Mouse (Mus musculus): ENCODE results near the gene Hopx. TPM values are rescaled to one million over a fixed set of nuclear protein-coding genes. Genes with fewer than 3 reads are reported as not detected.

The Hopx gene
- total RNA-seq, 2 experiments from 2014 or later = 28.6 to 28.8 TPM

DNA sequence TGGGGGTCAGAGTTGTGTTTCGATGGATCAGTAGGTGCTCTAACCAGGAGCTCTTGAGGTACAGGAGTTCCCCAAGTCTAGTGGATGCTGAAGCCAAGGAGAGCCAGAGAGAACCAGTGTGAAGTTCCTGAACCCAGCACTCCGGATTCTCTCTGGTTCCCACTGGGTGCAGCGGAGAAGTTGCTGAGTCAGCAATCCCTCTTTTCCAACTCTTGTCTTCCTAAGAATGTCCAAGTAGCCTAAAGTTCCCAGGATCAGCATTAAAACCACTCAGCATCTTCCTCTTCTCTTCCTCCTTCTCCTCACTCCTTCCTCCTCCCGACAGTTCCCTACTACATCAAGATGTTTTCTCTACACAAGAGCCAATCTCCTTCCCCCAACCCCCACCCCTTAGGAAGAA, 30.5 kb downstream of the Hopx start:
- DNase-seq (ENCODE audit: low spot score in 2 of 2) = no peak

DNA sequence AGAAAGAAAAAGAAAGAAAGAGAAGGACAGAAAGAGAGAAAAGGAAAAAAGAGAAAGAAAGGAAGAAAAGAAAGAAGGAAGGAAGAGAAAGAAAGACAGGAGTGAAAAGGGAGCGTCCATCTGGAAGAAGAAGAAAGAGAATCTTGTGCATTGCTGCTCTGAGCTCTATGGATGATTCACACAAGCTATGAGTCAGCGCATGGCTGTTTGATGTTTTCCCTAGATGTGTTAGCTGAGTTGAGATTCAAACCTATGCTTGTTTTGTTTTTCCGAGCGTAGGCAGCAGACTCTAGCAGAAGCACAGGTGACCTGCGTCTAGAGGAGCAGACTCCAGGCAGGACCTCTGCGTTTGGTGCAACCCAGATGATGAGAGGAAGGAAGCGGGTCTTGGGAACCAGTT, 32.2 kb downstream of the Hopx start:
- DNase-seq (ENCODE audit: low spot score in 2 of 2) = no peak
- intact Hi-C loops (cut with DNase I) = no loop called here

More for the DNA sequence above, 30.5 kb downstream of the Hopx start:
- intact Hi-C loops (cut with DNase I) = no loop called here

DNA sequence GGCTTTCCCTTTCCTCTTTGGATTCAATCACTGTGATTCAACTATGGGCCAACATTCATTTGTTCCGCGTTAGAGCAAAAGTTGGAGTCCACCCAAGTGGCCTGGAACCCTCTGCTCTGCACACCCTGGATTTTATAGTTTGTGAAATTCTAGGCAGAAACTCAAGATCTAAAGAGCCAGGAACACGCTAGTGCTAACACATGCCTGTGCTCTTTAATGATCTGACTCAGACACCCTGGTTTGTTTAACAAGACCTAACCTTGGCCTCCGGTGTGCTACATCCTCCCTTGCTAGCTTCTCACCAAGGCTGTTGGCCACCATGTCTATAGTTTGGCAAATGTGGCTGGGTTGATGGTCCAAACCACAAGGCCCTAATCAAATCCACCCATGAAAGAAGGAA, 34.2 kb downstream of the Hopx start:
- intact Hi-C loops (cut with DNase I) = no loop called here
- DNase-seq (ENCODE audit: low spot score in 2 of 2) = no peak

DNA sequence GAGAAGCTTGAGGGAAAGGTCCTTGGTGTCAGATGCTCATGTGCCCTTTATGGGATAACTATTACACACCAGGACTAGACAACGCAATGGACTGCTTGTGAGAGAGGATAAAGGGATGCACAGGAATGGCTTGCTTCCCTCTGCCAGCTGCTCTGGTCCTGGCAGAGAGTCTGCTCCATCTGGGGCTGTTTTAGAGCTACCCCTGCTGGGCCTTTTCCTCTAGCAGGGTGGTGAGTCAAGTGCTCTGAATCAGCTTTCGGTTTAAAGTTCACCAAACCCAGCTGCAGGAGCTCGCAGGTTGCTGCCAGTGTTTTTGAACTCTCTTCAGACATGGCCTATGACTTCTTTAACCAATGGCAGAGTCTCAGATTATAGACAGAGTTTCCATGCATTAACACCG, 39.0 kb downstream of the Hopx start:
- intact Hi-C loops (cut with DNase I) = no loop called here
- no peak for DNase-seq (ENCODE audit: low spot score in 2 of 2)

DNA sequence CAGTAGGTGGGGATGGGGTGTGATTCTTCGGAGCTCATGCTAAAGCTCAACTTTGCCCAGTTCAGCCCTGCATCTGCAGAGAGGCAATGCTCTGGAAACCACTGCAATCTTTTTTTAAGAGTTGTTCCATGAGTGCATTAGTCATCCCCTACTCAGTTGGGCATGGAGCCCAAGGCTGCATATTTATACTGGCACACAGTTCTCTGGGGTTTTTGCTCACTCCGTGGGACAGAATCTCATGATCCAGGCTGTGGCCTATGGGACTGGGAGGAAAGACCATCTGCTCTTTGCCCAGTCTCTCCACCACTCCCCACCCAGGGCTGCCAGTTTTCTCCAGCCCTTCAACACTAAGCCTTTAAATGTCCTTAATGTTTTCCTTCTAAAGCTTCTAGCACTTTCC, 40.0 kb downstream of the Hopx start:
- DNase-seq (ENCODE audit: low spot score in 2 of 2) = peak; percentile 61 to 67
- intact Hi-C loops (cut with DNase I) = loop anchor here (5.0 kb wide), 1 partner anchor 97 kb away; no protein-coding TSS in a partner anchor

DNA sequence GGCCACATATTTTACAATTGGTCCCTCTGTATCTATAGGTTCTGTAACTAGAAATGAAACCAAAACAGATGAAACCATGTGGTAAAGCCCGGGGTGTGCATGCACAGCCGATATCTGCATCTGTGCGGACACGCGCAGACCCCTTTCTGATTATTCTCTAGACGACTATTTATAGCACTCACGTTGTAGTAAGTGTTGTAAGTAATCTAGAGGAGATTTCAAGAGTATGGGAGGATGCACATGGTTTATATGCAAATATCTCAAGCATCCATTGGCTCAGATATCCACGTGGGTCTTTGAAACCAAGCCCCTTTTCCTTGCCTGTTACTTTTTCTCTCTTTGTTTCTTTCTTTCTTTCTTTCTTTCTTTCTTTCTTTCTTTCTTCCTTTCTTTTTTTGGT, 41.1 kb downstream of the Hopx start:
- DNase-seq (ENCODE audit: low spot score in 2 of 2) = no peak
- intact Hi-C loops (cut with DNase I) = loop anchor here (5.0 kb wide), 1 partner anchor 99 kb away; no protein-coding TSS in a partner anchor

DNA sequence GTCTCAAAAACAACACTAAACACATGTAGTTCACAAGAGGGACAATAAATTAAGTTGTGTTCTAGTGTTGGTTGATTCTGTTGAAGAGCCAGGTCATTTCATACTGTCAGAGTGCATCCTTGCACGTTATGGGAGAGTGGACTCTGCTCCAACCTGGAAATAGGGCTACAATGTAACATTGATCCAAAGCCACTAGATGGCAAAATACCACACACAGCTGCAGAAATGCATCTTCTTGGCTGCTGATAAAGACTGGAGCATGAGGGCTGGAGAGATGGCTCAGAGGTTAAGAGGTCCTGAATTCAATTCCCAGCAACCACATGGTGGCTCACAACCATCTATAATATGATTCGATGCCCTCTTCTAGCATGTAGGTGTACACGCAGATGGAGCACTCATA, 43.3 kb downstream of the Hopx start:
- no peak for DNase-seq (ENCODE audit: low spot score in 2 of 2)
- intact Hi-C loops (cut with DNase I) = loop anchor here (5.0 kb wide), 1 partner anchor 101 kb away; no protein-coding TSS in a partner anchor

DNA sequence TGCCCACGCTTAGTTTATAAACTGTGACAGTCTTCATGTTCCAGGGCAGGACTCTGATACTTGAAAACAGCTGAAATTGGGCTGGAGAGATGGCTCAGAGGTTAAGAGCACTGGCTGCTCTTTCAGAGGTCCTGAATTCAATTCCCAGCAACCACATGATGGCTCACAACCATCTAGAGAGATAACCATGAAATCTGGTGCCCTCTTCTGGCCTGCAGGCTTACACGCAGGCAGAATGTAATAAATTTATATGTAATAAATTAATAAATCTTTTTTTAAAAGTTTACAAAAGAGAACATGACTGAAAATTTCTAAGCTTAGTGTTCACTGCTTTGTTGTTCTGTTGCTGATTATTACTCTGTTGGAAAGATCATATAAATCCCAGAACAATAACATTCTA, 43.9 kb downstream of the Hopx start:
- intact Hi-C loops (cut with DNase I) = loop anchor here (5.0 kb wide), 1 partner anchor 101 kb away; no protein-coding TSS in a partner anchor

DNA sequence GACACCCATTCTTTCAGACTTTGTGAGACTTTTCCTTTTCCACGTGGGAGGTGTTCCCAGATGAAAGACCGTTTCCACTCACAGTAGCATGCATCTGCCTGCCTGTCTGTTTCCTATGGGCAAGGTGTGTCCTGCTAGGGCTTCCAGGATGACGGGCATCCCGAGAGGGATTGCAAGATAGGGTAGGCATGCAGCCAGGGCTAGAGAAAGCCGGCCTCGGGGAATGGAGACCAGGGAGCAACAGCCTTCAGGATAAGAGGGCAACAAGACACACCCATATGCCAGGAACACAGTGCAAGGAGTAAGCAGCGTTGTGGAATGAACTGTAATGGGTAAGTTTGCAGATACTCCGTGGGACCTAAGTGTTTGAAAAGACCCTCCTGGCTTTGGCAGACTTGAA, 47.6 kb downstream of the Hopx start:
- DNase-seq (ENCODE audit: low spot score in 2 of 2) = no peak
- intact Hi-C loops (cut with DNase I) = no loop called here

More for the DNA sequence above, 43.9 kb downstream of the Hopx start:
- DNase-seq (ENCODE audit: low spot score in 2 of 2) = no peak

DNA sequence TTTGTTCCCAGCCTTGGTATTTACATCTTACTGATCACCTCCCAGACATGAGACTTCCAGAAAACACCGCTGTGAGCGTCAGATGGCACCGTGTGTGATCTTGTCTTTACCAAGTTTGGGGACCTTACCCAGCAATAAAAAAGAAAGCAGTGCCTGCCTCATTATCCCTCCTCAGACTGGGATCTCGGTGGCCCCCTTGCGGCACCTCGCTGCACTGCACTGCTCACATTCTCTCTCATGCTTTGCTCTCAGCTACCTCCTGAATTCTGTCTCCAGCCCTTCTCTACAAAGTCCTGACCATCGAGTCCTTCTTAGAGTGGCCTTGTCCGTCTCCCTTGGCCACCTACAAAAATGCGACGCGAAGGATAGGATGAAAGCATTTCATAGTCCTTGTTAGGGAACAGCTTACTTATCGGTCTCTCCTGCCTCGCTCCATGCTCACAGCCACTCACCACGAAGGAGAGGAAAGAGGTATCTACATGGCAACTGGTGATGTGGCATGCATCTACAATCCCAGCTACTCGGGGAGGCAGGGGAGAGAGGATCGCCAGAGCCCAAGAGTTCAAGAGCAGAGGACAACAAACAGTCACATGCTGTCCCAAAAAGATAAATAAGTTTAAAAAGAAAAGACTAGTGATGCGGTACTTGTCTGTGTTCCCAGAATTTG, 53.4 kb downstream of the Hopx start:
- intact Hi-C loops (cut with DNase I) = no loop called here
- DNase-seq (ENCODE audit: low spot score in 2 of 2) = peak; percentile 55 to 57

DNA sequence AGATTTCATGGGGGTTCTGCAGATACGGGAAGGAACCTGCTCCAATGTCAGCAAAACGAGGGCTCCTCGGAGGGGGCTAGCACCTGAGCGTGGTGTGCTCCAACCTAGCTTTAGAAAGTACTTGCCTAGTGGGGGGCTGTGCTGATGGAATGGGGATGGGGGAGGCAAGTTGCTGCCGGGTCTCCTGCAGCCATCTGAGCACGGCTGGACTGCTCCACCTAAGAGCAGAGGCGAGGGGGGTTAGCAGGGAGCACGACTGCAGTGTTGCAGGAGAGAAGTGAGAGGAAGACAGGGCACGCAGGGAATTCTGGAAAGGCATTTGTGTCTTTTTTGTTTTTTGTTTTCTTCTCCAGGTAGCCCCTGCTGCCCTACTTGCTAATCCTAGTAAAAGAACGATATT, 54.6 kb downstream of the Hopx start:
- no peak for DNase-seq (ENCODE audit: low spot score in 2 of 2)
- intact Hi-C loops (cut with DNase I) = no loop called here

DNA sequence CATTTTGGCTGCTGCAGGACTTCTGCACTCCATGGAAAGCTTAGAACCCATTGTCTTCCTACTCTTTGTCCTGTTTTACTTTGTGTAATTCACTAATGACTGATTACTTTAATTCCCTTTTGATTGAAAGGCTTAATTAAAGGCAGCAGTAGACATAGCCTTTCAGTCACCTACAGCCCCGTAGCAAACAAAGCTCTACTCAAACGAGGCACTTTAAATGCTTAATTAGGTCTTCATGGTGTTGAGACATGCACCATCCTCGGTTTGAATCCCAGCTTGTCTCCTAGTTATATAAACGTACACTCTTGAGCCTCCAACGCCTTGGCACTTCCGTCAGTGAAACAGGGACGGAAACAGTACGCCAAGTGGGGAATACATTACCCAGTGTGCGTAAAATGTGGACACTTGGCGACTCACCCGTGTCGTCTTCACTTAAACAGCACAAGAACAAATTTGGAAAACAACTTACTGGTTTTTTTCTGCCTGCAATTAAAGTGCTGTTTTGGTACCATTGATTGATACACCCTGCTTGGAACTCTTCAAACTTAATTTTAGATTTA, 58.0 kb downstream of the Hopx start:
- peak in 1 of 2 experiments; percentile 23 for DNase-seq (ENCODE audit: low spot score in 2 of 2)
- intact Hi-C loops (cut with DNase I) = no loop called here

DNA sequence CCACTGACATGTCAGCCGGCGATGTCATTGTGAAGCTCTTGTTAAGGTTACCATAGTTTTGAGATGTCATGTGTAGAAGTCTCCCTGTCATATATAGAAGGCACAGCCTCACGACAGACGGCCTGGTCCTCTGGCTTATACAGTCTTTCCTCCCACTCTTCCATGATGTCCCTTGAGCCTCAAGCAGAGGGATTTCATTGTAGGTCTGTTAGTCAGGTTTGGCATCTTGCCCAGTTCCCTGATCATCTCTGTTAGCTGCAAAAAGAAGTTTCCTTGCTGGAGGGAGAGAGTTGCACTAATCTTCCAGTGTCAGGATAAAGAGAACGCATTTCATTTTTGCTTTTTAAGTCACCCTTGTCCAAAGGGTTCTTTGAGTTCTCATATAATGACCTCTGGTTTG, 62.3 kb downstream of the Hopx start:
- DNase-seq (ENCODE audit: low spot score in 2 of 2) = no peak
- intact Hi-C loops (cut with DNase I) = no loop called here

DNA sequence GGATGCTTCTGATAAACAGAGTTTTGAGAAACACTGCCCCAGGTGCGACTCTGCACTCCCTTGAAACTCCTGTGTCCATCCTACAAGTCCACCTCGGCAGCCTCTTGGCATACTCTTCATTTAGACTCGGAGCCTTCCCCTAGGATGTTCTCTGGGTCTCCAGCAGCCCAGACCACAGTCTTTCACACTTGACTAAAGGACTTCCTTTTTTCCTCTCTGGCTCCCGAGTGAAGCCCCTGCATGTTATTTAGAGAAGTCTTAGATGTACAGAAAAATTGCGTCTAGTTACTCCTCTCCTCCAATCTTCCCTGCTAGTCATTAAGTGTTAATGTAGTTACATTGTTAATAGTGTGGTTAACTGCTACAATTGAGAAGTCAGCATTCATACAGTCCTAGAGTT, 70.6 kb downstream of the Hopx start:
- intact Hi-C loops (cut with DNase I) = no loop called here
- DNase-seq (ENCODE audit: low spot score in 2 of 2) = no peak

DNA sequence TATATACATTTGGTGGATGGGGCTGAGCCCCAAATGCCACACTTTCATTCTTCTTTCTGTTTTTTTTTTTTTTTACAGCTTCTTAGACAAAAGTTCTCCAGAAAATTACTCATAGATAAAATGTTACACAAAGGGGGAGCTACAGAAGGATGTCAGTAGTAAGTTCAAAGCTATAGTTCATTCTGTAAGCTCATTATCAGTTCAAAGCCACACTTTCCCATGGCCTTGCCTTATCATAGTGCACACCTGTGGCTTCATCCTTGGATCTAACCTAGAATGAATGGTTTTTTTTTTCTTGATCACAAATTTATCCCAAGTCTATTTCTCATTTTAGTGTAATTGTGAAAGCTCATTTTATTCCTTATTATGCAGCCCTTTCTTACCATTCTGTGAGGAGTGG, 75.5 kb downstream of the Hopx start:
- DNase-seq (ENCODE audit: low spot score in 2 of 2) = no peak
- intact Hi-C loops (cut with DNase I) = no loop called here

DNA sequence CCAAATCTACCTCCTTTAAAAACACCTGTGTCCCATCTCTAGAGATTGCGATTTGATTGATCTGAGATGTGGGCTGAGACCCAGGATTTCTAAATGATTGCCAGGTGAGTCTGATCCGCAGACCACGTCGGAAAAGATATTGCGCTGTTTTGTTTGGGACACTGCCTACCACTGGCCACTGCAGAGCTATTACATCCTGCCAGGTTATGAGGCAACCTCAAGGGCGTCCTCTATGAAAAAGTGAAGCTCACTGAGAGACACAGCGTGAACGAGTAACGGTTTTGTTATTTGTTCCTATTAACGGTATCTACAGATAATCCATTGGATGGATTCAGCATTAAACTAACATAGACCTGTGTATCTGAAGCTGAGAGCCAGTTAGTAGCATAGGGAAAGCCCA, 76.5 kb downstream of the Hopx start:
- no peak for DNase-seq (ENCODE audit: low spot score in 2 of 2)
- intact Hi-C loops (cut with DNase I) = no loop called here

Other genes with a start within 250 kb of the Hopx start
- 10 to 100 TPM; 22.8 to 25.0 TPM for gene Aasdh, start 209.6 kb downstream of the Hopx start, total RNA-seq (2021)
- gene Paics, start 163.8 kb downstream of the Hopx start, total RNA-seq (2021) = 10 to 100 TPM; 87.8 to 95.7 TPM
- gene Ppat, start 163.5 kb downstream of the Hopx start, total RNA-seq (2021) = 10 to 100 TPM; 17.3 to 18.7 TPM
- gene Srp72, start 140.4 kb downstream of the Hopx start, total RNA-seq (2021) = 100 to 1,000 TPM in 1 of 2 experiments, 10 to 100 TPM in 1; 95.5 to 105 TPM
- not detected for gene Arl9, start 111.1 kb downstream of the Hopx start, total RNA-seq (2021)
- under 1 TPM; 0.29 to 0.39 TPM for gene Thegl, start 99.1 kb downstream of the Hopx start, total RNA-seq (2021)
- gene Spink2, start 96.3 kb upstream of the Hopx start, total RNA-seq (2021) = not detected
- 1 to 10 TPM; 3.4 to 3.6 TPM for gene Rest, start 150.4 kb upstream of the Hopx start, total RNA-seq (2021)
- 10 to 100 TPM; 24.0 to 26.4 TPM for gene Noa1, start 195.0 kb upstream of the Hopx start, total RNA-seq (2021)
- 10 to 100 TPM; 45.6 to 45.8 TPM for gene Polr2b, start 195.0 kb upstream of the Hopx start, total RNA-seq (2021)

All from left cerebral cortex, postnatal 36 days (tissue).